Mouse (Mus musculus) heart, adult 10 weeks (tissue): ENCODE results near the gene Dync1h1. TPM values are rescaled to one million over a fixed set of nuclear protein-coding genes. Genes with fewer than 3 reads are reported as not detected.

Experiments used
- polyA plus RNA-seq: library from polyadenylated mRNA; stranded (reverse); fragments of 350-450 nt; fragmentation: Illumina TruSeq; extraction: RNeasy Lipid Tissue Mini Kit (QIAGEN cat#74804); gene quantifications from one replicate; pipeline ENCODE4 v1.2.3, GENCODE M21; 2014; ENCODE audit warnings: low read depth, low replicate concordance

The Dync1h1 gene
- polyA plus RNA-seq = 107 TPM

GRCm38 (mm10) chr12:110601241-110602218, at the start of gene Dync1h1:
Dync1h1 (plus strand) TSS chr12:110601452.

GRCm38 (mm10) chr12:110682561-110683299, 81.5 kb downstream of the Dync1h1 start, which contains the start of gene 1700001K19Rik:
1700001K19Rik (minus strand) TSS chr12:110682619.

DNA sequence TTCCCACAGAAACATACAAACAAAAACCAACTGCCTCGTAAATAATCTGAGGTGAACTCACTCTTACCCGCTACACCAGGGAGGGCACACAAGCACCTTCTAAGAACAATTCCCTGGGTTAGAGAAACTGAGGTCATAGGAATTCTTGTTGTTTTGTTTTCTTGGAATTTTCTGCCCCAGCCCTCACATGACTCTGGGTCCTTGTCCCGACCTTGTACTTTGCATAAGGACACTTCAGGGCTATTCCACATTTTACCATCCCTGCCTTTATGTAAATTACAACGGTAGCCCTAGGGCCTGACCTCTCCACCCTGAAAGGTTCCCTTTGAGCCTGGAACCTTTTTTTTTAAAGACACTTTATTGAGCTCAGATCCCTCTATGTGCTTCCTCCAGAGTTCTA, 101.3 kb downstream of the Dync1h1 start, which contains the start of gene Hsp90aa1:
Gene Hsp90aa1 (minus strand): TSS at position 173 of the 400 bp plus-strand sequence.

Other genes starting within 250 kb of the Dync1h1 start
- 86.7 TPM for gene Ppp2r5c, start 154.3 kb upstream of the Dync1h1 start, polyA plus RNA-seq
- gene 1700001K19Rik, start 81.2 kb downstream of the Dync1h1 start, polyA plus RNA-seq = not detected
- gene Hsp90aa1, start 101.3 kb downstream of the Dync1h1 start, polyA plus RNA-seq = 170 TPM
- 20.9 TPM for gene Wdr20, start 136.5 kb downstream of the Dync1h1 start, polyA plus RNA-seq
- gene Mok, start 239.5 kb downstream of the Dync1h1 start, polyA plus RNA-seq = 0.68 TPM
- 7.3 TPM for gene Zfp839, start 248.8 kb downstream of the Dync1h1 start, polyA plus RNA-seq